Mouse (Mus musculus): ENCODE results near the gene Rufy4. TPM values are rescaled to one million over a fixed set of nuclear protein-coding genes. Genes with fewer than 3 reads are reported as not detected.

Gene Rufy4
- total RNA-seq, 1 experiment from 2014 or later: 3.6 TPM

DNA sequence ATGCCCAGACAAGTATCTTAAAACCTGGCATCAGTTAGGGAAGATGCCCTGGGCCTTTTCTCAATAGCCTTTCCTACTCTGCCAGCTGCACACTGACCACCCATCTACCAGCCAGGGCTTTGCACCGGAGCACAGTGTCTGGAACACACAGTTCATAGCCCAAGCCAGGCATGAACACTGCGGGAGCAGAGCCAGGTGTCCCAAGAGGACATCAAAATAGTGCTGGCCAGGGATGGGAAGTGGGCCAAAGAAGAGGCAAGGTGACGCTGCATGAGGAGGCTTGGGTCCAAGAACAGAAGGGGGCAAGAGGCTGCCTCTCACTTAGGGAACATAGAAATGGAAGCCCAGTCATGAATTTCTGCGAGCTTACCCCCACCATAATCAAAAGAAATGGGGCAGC, 19.7 kb upstream of the Rufy4 start:
- peak; percentile 71 for DNase-seq

DNA sequence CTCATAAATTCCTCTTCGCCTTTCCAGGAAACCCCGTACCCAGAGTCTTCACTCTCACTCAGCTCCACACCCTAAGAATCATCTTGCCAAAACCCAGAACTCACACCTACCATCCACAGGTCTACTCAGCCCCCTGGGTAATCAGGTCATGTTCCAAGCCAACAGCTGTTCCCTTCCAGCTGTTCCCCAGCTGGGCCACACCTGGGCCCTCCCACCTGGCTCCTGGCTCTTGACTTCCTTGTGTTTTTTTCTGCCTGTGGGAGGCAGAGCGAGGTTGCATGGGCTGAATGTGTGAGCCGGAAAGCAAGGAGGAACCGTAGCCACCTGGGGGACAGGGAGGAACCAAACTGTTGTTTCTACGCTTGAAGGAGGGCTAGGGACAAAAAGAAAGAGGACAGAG, 19.1 kb upstream of the Rufy4 start:
- no peak for DNase-seq

DNA sequence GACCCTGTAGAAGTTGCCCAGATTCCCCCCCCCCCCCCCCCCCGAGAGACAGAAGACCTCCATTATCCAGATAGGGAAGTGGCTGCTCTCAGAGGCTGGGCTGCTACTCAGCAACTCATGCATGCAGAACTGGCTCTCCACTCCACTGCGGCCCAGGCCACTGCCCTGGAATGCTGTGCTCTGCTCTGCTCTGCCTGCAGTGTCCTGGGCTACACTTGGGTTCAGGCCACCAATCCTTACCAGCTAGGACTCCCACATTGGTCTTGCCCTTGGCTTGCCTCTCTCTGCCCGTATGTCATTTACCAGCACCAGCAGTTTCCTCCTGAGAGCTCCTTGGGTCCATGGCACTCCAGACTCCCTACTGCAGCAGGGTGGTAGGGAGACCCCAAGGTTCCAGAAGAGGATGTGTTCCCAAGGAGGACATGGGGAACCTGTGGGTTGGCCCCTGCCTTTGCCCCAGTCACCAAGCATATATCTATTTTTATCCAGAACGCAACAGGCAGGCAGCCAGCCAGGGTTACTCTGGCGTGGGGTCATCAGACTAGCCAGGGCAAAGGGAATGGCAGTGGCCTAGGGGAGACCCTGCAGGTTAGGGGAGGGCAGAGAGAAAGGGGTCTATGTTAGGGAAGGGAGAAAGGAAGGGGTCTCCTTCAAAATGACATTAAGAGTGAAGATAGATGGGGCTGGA, 17.3 kb upstream of the Rufy4 start:
- DNase-seq: peak; percentile 50

DNA sequence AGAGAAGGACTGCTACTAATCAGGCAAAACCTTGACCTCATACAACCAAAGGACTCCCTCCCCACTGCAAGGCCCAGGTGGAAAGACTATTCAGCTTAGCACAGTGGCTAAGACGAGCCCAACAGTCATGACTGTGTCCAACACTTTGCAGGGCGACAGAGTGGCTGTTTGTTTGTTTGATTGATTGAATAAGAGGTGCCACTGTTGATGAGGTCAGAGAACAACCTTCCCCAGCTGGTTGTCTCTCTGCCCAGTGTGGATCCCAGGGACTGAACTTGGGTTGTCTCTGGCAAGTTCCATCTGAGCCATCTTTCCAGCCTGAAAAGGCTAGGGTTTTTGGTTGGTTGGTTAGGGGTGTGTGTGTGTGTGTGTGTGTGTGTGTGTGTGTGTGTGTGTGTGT, 15.7 kb upstream of the Rufy4 start:
- DNase-seq: no peak

DNA sequence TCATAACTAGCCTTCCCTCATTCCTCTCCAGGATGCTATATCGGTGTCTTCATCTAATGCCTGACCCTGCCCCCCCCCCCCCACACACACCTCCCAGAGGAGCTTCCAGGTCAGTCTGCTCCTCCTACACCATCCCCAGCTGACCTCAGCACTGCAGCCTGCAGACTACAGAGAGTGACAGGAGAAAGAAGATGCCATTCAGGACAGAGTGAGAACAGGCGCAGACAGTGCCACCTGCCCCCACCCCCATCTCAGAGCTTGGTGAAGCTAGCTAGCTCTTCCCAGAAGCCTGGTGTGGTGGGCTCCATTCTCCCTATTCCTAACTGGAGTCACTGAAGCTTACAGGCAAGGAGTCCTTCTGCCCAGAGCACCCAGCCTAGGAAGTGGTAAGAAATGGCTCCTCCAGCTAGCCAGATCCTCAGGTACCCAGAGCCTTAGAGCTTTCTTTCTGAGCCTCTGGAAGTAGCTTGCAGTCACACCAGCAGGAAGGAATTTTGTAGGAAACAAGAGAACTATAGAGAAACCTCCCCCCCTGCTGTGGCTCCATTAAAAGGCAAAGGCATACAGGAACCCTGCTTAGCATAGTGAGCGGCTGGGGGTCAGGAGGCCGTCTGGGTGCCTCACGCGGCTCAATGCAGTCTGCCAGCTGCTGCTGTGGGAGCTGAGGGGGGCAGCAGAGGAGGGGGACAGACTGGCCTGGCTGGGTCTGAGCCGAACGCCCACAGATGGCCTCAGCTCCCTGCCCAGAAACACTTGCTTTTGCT, 14.2 kb upstream of the Rufy4 start:
- peak; percentile 57 for DNase-seq

DNA sequence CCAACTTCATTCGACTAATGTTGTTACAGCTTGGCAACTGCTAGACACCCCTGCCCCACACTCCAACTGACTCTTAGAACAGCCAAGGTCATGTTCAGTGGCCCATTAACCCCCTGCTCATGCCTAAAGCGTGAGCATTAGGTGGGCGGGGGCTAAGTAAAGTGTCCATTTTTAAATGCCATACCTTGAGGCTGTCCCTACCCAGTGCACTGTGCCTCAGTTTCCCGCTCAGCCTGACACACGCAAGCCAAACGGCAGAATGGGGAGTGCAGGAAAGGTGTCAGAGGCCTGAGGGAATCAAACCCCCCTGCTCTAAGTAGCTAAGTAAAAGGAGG, 13.7 kb upstream of the Rufy4 start:
- DNase-seq: no peak

DNA sequence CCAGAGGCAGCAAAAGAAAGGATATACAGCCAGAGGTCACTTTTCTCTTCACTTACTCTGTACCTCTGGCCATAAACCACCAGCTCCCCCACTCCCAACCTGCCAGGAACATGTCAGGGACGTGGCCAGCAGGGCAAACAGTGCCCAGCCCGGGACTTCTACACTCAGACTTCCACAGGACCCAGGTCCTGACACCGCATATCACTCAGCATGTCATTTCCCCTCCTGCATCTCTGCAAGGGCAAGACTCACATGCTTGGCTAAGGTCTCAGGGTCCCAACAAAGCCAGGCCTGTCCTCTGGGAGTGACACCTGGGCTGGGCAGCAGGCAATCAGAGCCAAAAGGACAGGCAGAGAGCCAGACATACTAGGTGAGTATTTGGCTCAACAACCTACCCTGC, 12.3 kb upstream of the Rufy4 start:
- DNase-seq: peak; percentile 41

DNA sequence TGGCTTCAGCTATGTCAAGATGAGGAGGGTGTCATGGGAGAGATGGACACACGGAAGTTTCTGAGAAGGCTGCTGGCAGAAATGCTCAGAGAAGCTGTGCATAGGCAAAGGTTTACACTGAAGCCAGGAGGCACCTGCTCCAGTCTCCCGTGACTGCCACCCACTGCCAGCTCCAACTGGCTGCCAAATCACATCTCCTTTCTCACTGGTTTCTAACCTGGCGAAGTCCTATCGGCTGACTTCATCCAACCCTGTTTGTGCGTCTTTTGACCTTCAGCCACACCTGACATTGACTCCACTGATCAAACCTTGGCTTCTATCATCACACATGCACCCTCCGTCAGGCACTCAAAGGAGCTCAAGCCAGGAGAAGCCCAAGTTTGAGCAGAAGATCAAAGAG, 7.5 kb upstream of the Rufy4 start:
- DNase-seq: no peak

DNA sequence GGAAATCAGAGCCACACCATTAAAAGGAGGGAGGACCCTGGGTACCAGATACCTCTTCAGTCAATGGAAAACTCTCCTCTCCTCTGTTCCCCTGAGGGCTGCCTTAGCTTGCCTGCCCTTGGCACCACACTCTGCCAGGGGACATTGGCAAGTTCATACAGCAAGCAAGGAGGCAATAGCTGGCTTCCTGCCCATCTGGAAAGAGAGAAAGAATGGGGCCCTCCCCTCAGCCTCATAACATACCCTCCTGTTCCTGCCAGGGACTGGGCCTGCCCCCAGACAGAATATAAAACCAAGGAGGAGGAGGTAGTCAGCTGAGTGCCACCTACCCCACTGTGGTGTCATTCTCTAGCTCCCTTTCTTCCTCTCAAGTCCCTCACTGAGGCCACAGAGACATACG, 6.2 kb upstream of the Rufy4 start:
- DNase-seq: peak; percentile 80

DNA sequence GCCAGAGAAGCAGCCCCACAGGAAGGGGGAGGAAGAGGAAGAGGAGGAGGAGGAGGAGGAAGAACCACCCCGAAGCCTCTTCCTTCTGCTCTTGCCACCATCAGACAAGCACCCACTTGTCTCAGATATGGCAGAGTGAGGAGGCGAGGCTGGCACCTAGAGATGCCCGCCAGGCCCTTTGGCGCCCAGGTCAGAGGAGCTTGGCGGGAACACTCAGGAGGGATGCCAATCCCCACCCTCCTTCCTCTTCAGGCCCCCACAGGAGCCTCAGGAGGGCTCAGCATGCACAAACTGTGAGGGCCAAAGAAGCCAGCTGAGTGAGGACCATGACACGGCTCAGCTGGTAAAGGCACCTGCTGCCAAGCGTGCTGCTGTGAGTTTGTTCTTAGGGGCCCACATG, 4.2 kb upstream of the Rufy4 start:
- DNase-seq: no peak

DNA sequence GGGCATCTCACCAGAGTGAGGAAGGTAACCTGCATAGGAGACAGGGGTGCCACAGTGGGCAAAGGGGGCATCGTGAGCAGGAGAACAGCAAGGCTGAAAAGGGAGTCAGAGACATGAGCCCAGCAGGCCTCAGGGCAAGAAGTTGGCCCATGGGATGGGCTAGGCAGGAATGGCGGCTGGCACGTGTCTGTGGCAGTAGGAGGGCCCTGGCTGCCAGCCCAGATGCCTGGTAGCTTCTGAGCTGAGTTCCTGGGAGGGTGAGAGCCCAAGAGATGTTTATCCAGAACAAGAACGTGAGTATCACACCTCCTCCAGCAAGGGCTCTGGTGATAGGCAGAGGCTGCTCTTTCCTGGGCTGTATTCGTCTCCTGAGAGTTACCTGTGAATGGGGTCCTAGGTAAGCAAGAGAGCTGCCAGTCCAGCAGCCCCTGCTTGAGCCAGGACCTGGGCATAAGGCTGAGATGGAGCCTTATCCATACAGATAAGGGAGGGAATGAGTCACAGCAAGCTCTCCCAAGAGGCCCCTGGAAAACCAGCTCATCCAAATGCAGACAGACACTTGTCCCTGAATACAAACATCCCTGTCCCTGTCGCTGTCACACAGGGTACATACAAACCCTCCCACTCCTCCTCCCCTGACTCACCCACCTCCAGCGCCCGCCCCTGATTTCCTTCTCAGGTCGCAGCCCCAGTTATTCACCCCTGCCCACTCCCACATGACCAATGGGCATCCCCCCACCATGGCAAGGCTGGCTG, 3.3 kb upstream of the Rufy4 start:
- peak; percentile 89 for DNase-seq

DNA sequence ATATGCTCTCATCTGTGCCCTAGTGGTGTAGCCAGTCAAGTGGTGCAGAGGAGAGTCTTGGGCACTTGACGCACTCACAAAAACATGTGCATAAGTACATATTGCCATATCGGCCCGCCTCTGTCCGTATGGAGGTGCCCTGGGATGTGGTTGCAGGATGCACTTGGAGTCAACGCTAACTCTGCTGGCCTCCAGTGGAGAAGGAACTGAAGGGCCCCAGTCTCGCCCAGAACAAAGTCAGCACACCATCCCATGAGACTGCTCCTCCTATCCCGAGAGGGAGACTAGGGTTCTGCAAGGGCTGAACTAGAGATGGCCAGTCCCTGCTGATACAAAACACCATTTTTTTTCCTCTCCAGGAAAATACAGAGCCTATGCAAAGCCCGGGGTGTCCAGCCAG, 2.1 kb upstream of the Rufy4 start:
- DNase-seq: no peak

DNA sequence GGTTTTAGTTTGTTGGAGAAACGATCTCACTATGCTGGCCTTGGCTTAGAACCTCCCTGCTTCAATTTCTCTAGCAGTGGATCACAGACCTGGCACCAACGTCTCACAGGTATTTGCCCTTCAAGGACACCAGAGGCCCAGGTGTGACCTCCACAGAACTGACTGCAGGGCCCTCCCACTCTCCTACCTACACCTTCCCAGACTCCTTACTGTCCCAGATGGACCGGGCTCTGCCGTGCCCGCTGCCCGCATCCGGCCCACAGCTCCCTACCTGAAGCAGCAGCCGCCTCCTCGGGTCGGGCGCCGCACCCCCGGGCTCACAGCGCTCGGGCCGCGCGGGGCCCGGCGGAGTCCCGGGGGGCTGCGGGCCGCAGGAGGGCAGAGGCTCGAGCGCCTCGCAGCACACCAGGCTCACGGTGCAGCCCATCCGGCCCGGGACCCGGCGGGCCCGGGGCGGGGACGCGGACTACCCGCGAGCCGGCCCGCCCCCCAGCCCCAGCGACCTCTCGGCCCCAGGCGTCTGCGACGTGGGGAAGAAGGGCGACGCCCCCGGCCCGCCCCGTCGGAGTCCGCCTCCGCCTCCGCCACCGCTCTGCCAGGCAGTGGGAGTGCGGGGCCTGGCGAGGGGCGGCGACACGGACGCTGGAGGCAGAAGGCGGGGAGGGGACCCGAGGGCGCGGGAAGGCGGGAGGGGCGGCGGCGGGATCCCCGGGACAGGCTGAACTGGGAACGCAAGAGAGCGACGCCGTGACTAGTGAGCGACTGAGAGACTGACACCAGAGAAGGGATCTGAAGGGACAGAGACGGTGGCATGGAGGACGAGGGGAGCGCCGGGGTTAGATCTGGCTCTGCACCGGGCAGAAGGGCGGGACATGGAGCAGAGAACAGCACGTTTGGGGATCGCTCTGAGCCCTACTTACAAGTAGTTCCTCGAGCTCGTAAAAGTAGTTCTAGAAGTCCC, 1.0 kb upstream of the Rufy4 start, which contains the start of gene Tns1:
TSS of gene Tns1 (minus strand) at position 429 of the 961 bp plus-strand sequence.
- DNase-seq: peak; percentile 81

DNA sequence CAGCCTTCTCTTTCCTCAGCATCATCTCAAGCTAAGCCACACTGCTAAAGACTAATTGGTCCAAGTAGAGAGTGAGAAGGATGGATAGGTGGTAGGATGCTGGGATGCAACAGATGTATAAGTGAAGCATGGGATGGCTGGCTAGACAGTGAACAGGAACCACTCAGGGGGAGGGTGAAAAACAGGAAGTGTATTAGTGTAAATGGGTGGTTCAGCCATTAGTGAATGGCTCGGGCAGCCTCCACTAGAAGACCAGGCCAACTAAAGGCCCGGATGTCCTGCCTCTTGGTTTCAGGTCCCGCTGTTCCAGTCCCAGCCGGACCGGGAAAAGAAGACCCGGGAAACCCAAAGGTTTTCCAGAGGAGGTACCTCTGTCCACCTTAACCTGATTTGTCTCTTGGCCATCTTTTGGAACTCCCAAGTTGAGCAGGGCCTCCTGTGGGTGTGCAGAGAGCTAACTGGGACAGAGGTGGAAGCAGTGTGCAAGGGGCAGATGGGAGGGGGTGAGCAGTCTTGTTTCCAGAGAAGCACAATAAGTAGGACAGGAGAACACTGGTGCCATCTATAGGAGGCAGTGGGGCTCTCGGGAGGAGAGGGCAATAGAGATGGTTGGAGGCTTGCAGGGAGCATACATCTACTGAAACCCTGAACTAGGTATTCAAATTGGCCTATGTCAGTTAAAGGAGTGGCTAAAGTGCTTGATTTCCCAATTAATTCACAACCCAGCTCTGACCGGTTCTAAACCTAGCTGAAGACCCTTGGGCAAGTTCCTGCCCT, 5.7 kb downstream of the Rufy4 start:
- no peak for DNase-seq

DNA sequence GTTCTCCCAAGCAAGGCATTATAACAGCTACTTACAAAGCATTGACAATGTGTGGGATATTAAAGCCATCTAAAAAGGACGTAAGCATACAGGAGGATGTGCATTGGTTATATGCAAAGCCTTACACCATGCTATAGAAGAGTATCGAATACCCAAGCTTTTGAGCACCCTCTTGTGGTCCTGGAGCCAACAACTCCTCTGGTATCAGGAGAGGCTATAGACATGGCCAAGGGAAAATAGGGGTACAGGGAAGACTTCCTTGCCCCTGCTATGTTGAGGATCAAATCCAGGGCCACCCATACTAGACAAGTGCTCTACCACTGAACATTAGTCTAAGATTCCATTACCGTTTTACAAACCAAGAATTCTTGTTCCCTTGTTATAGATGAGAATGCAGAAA, 6.7 kb downstream of the Rufy4 start:
- no peak for DNase-seq

DNA sequence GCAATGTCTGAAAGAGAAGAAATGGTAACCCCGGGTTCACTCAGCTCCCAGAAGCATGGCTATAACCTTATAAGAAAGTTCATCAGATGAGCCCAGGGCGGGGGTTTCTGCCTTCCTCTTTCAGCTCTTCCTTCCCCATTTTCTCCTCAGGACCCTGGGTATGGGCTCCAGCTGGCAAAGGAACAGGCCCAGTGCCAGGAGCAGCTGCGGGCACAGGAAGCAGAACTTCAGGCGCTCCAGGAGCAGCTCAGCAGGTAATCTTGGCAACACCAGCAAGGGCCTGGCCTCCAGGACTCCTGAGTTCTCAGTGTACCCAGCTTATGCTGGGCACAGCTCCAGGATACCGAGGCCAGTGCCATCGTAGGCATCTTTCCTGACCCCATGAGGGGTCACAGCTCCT, 8.6 kb downstream of the Rufy4 start:
- no peak for DNase-seq

DNA sequence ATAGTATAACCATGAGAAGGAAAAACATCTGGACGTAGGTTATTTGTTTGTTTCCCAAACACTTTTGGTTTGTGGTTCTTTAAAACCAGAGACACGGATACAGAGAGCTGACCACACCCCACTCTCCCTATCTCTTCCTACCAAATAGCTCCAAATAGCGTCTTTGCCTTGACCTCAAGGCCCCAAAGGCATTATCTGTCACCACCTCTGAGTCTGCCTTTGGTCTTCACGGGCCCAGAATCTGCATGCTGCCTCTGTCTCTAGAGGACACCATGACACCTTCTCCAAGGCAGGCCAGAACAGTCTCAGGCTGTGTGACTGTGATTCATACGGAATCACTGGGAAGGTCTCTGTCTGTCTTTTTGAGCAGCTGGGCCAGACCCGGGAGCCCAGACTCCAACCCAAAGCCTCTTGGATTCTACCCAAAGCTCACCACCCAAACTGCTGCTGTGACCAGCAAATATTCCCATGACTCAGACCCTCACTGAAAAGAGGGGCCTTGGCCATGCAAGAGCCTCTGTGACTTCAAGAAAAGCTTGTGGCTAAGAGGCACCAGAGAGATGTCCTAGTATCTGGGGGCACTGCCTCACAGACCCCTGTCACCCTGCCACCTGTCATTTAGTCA, 10.1 kb downstream of the Rufy4 start:
- DNase-seq: no peak

DNA sequence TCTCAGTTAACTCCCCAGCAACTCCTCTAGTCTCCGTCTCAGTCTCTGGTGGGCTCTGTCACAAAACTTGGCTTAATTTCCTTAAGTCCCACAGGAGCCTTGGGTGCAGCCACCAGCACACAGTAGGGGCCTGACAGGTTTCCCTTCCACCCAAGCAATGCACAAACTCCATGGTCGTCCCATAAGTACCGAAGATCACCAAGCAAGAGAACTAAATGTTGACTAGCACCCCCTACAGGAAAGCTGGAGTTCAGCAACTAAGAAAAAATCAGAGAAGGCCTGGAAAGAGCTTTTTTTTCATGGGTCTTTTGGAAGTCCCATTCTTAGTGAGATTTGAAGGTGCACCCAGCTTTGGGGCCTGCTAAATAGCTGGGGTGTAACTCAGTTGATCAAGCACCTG, 14.1 kb downstream of the Rufy4 start:
- no peak for DNase-seq

DNA sequence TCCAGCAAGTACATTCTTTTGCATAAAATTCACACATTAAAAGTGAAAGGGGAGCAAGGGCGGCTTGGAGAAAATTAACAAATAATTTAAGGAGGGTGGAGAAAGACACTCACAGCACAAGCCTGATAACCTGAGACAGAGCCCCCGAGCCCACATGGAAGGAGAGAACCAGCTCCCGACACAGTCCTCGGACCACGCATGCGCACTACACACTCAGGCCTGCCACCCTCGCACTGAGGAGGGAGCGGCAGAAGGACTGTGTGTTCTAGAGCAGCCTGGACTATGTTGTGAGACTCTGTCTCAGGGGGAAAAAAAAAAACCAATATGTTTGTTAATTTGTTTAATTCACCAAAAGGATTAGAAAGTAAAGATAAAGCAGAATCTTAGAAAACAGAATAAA, 16.4 kb downstream of the Rufy4 start:
- no peak for DNase-seq

DNA sequence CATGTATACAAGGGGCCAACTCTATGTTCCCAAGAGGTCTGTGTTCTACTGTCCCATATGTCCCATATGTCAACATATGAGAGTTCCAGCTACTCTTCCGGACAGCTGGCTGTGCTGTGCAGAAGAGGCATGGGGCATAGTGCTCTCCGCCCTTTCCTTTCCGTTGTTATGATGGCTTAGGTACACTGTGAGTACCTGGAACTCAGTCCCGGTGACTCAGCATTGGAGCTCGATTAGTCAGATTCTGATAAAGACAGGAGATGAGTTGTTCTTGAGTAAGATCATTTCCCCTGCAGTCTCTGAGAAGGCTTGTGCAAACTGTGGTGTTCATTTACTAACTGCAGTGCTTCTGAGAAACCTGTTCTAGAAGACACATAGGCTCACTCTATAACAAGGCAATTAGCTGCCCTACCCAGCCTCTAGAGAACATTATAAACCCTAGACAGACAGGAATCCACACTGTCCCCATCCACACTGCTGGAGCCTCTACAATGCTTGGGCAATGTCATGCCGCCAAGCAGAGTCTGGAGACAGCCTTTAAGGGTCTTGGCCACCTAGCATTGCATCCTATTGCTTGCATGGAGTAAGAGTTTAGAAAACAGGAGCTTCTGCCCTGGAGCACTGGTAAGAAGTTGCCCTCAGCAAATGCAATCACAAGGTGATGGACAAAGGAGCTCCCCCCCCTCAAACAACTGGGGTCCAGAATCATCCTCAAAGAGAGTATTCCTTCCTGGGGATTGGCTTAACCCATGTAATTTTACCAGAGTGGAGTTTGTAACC, 24.0 kb downstream of the Rufy4 start:
- DNase-seq: no peak
